Mouse (Mus musculus) midbrain, embryonic 11.5 days (tissue): ENCODE measurements around the gene Fbxl13. TPM values are rescaled to one million over a fixed set of nuclear protein-coding genes. Genes with fewer than 3 reads are reported as not detected.

Experiments used
- ATAC-seq: fragments of 200-750 bp; cut with Nextera tagmentation; 2 replicates; pipeline ENCODE4 v1.8.0; 2017; ENCODE audit warnings: moderate TSS enrichment, moderate library complexity; ENCODE audit not compliant: low FRiP score
- DNase-seq: peaks from one replicate; pipeline ENCODE4 v3.0.0; 2015; ENCODE audit warnings: low spot score; ENCODE audit errors: missing footprints
- H3K27ac ChIP-seq: fragments of 300-500 bp; sonication (generic); 2 replicates; pipeline ENCODE4 v1.5.1; 2014; ENCODE audit warnings: low read depth, low read length
- H3K27me3 ChIP-seq: fragments of 300-500 bp; sonication (generic); 2 replicates; pipeline ENCODE4 v1.6.1; 2014; ENCODE audit warnings: mild to moderate bottlenecking, low read length, moderate library complexity, mixed read lengths; ENCODE audit not compliant: control insufficient read depth, insufficient read depth
- H3K36me3 ChIP-seq: fragments of 300-500 bp; sonication (generic); 2 replicates; pipeline ENCODE4 v1.6.1; 2014; ENCODE audit warnings: mild to moderate bottlenecking, low read length, moderate library complexity, mixed read lengths; ENCODE audit not compliant: control insufficient read depth, insufficient read depth
- H3K4me1 ChIP-seq: fragments of 300-500 bp; sonication (generic); 2 replicates; pipeline ENCODE4 v1.6.1; 2014; ENCODE audit warnings: low read length; ENCODE audit not compliant: control insufficient read depth, insufficient read depth
- H3K4me2 ChIP-seq: fragments of 300-500 bp; sonication (generic); 2 replicates; pipeline ENCODE4 v1.6.1; 2014; ENCODE audit warnings: mild to moderate bottlenecking, moderate library complexity
- H3K4me3 ChIP-seq: fragments of 300-500 bp; sonication (generic); 2 replicates; pipeline ENCODE4 v1.5.1; 2014; ENCODE audit warnings: low read depth, low read length
- H3K9ac ChIP-seq: fragments of 300-500 bp; sonication (generic); 2 replicates; pipeline ENCODE4 v1.6.1; 2014; ENCODE audit warnings: low read length
- H3K9me3 ChIP-seq: fragments of 300-500 bp; sonication (generic); 2 replicates; pipeline ENCODE4 v1.6.1; 2016; ENCODE audit warnings: low read length; ENCODE audit not compliant: control insufficient read depth
- WGBS: fragments of 180-500 bp; shearing (Covaris S2); extraction: QIAGEN DNeasy Blood & Tissue Kit; methylation state at CpG from one replicate; pipeline ENCODE4 v1.1.7; 2014; 5-methylcytosine and 5-hydroxymethylcytosine counted together
- polyA plus RNA-seq: library from polyadenylated mRNA; unstranded; fragments of >200 nt; fragmentation: Nextera tagmentation; extraction: Ambion mirVana; gene quantifications from 2 replicates; pipeline ENCODE4 v1.2.1, GENCODE M21; 2014

Gene Fbxl13
- polyA plus RNA-seq, 1 experiment from 2014 or later, result 0.08 TPM

DNA sequence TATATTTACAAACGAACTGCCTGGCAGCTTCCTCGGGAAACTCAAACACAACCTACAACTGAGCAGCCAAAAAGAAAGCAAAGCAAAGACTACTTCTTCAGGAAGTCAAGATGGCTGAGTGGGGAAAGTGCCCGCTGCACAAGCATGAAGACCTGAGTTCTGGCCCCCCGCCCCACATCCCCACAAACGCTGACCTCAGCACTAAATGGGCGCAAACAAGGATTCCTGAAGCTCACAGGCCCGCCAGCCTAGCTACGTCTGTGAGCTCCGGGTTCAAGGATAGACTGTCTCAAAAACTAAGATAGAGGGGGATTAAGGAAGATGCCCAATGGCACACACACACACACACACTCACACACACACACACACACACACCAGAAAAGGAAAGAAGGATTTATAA lies 32.9 kb upstream of the Fbxl13 start:
- no peak overlapping the region for H3K4me3 ChIP-seq
- DNase-seq, result no peak
- no peaks in the 10 kb centered on the region for H3K9me3 ChIP-seq
- no peaks in the 10 kb centered on the region for H3K27me3 ChIP-seq
- WGBS, result 98% methylated on average over 9 of the region's 9 CpGs
- H3K9ac ChIP-seq, result no peak overlapping the region
- H3K4me1 ChIP-seq, result no peaks in the 10 kb centered on the region
- peaks cover 24% of the 10 kb centered on the region for H3K36me3 ChIP-seq
- H3K27ac ChIP-seq, result no peak overlapping the region
- no peak overlapping the region for H3K4me2 ChIP-seq
- no peak for ATAC-seq

DNA sequence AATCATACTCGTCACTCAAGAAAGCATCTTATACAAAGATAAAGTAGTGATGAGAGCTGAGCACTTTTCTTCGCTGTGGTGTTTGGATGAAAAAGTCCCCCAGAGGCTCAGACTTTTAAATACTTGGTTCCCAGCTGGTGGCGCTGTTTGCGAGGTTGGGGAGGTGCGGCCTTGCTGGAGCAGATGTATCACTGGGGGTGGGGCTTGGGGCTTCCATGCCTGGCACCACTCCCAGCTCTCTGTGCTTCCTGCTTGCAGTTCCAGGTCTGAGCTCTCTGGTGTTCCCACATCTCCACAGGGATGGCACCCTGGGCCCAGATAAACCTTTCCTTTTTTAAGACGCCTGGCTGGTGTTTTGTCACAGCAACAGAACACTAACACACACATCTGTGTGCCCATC lies 32.5 kb upstream of the Fbxl13 start:
- Histone ChIP-seq H3K4me1 (no peaks in the 10 kb centered on the region), H3K27me3 (no peaks in the 10 kb centered on the region), H3K4me3 (no peak overlapping the region), H3K27ac (no peak overlapping the region), H3K9me3 (no peaks in the 10 kb centered on the region), H3K36me3 (peaks cover 23% of the 10 kb centered on the region), H3K9ac (no peak overlapping the region), H3K4me2 (no peak overlapping the region)
- DNase-seq, result no peak
- no peak for ATAC-seq
- 93% methylated on average over 6 of the region's 6 CpGs for WGBS

DNA sequence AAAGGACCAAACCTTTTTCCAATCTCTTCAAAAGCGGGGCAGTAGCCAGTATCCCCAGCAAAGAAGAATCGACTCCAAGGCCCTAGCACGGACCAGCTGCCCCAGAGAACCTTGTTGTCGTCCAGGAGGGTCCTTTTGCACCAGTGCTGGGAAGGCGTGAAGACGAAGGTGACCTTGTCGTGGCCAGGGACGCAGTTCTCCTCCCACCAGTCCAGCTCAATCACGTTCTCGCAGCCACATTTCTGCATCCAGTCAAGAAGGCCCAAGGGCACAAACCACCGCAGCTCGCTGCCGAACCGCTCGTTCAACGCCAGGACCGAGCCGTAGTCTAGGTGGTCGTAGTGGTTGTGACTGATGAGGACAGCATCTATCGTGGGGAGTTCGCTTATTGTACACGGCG lies 30.1 kb upstream of the Fbxl13 start:
- DNase-seq (no peak), ATAC-seq (no peak)
- H3K4me3 ChIP-seq, result no peak overlapping the region
- H3K9ac ChIP-seq, result no peak overlapping the region
- H3K4me1 ChIP-seq, result no peaks in the 10 kb centered on the region
- H3K27me3 ChIP-seq, result no peaks in the 10 kb centered on the region
- H3K4me2 ChIP-seq, result no peak overlapping the region
- no peak overlapping the region for H3K27ac ChIP-seq
- 96% methylated on average over 23 of the region's 23 CpGs for WGBS
- no peaks in the 10 kb centered on the region for H3K9me3 ChIP-seq
- H3K36me3 ChIP-seq, result peaks cover 20% of the 10 kb centered on the region

DNA sequence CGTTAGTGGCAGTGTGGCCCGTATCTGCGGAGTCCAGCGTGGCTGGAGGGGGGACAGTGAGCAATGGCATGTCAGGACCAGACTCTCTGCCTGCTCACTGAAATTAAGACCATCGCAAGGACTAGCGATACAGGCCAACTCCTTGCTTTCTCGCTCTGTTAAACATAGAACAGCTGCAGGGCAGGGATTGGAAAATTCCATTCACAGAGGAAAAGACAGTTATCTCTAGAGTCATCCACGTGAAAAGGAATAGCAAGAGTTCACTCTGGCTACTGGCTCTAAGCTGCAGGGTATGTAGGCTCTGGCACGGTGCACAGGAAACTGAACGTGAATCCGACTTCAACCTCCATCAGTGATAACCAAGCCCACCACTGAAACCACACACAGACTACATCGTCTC lies 29.6 kb upstream of the Fbxl13 start:
- H3K4me2 ChIP-seq, result no peak overlapping the region
- no peak for DNase-seq
- H3K4me1 ChIP-seq, result no peaks in the 10 kb centered on the region
- H3K9me3 ChIP-seq, result no peaks in the 10 kb centered on the region
- no peak overlapping the region for H3K9ac ChIP-seq
- H3K4me3 ChIP-seq, result no peak overlapping the region
- no peak for ATAC-seq
- H3K36me3 ChIP-seq, result peaks cover 20% of the 10 kb centered on the region
- H3K27ac ChIP-seq, result no peak overlapping the region
- no peaks in the 10 kb centered on the region for H3K27me3 ChIP-seq
- 83% methylated on average over 12 of the region's 12 CpGs for WGBS

DNA sequence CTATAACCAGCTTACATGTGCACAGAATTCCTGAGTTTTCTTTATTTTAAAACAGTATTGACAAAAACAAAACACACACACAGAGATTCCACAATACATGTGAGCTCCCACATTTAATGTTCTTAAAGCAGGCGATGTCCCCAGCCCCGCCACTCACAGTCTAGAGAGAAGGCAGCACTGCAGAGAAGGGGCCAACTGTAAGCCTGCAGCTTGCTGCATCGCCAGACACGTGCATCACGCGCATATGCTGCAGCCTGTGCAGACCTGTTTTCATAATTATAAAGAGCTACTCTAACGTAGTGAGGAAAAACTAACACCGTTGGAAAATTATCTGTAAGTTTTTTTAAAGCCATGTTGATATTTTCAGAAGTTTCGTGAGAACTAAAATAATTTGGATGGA lies 28.3 kb upstream of the Fbxl13 start:
- peaks cover 22% of the 10 kb centered on the region for H3K36me3 ChIP-seq

DNA sequence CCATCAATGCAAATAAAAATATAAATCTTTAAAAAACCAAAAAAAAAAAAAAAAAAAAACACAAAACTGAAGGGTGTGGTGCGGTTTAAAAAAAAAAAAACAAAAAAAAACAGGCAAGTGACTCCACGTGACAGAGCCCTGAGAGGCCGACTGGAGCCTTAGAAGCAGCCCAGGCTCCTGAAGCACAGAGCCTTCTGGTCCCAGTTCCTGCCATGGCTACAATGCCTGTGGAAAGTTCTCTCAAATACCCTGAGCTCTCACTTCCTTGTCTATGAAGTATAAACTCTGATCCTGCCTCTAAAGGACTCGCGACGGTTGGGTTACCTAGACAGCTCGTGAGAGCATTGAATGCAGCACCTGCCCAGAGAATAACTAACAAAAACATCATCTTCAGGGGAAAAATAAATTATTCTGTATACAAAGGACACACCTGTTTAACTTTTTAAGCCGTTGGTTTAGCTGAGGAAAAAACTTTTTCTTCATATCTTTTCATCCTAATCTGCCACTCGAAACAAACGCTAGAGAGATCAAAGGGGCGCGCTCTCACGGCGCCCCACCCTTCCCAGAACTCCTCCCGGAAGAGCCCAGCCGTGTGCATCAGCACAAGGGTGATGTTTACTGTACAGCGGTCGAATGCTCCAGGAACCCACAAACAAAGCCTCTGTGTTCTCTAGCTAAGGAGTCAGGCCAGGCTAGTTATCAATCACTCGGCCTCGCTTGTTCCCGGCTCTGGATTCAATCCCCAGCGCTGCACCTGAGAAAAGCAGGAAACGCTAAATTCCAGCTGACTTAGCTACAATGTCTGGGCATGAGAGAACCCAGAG lies 27.6 kb upstream of the Fbxl13 start:
- Histone ChIP-seq H3K27ac (no peak overlapping the region), H3K9ac (no peak overlapping the region), H3K9me3 (no peaks in the 10 kb centered on the region), H3K27me3 (no peaks in the 10 kb centered on the region), H3K4me2 (no peak overlapping the region), H3K36me3 (peaks cover 20% of the 10 kb centered on the region), H3K4me1 (no peaks in the 10 kb centered on the region), H3K4me3 (no peak overlapping the region)
- WGBS, result 75% methylated on average over 23 of the region's 23 CpGs
- ATAC-seq (no peak), DNase-seq (no peak)

More for the DNA sequence above, 28.3 kb upstream of the Fbxl13 start:
- Histone ChIP-seq H3K4me3 (no peak overlapping the region), H3K4me2 (no peak overlapping the region), H3K27ac (no peak overlapping the region), H3K9me3 (no peaks in the 10 kb centered on the region), H3K4me1 (no peaks in the 10 kb centered on the region), H3K27me3 (no peaks in the 10 kb centered on the region), H3K9ac (no peak overlapping the region)
- DNase-seq (no peak), ATAC-seq (no peak)
- WGBS, result 90% methylated on average over 9 of the region's 9 CpGs

DNA sequence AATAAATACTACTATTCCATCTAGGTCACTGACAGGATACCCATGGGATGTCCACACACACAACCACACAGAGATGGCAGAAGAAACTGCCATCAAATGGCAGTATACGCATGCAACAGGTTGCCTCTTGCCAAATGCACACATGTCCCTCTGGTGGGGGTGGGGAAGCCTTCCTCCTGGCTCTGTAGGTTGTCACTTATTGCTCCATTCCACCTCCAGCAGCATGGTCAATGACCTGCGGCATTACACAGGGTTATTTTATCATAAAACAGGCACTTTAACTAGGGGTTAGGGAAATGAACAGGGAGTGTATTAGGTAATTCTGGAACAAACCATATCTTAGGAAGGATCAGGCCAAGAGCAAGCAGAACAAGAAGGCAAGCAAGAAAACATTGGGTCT lies 23.9 kb upstream of the Fbxl13 start:
- peaks cover 2% of the 10 kb centered on the region for H3K36me3 ChIP-seq
- 97% methylated on average over 2 of the region's 2 CpGs for WGBS
- no peak for ATAC-seq

DNA sequence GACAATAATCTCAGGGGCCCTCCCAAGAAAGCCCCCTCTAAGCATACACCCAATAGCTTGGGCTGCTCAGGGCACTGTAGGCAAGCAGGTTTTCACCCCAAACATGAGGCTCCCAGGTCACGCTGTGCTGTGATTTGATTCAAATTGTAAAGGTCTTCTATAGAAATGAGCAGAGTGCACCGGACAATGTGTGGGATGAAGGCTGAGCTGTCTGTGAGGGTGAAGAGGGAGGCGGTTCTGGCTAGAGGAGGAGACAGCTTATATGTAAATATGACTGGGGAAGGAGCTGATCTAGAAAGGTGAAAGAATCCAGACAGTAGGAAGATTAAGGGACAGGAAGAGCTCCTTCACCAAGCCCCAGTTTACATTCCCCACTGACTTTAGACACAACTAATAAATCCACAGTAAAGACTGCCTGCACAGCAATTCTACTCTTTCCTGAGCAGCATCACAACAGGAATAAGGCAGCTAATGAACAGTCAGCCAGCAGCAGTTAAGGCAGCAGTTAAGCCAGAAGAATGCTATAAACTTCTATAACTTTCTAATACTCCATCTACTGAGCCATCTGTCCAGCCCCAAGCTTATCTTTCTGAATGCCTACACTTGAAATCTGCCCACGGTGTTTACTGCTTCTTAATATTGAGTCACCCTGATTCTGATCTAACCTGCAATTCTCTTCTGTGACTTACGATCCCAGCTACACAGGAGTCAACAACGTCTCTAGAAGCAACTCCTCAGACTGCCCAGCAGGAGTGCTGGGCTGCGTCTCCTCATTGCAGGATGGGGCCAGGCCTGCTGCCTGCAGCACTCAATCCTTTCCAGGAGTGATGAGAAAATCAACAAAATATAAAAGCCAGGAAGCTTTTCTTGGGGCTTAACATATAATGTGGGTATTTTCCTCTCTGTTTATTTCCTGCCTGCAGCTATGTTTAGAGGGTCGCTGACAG lies 22.0 kb upstream of the Fbxl13 start:
- DNase-seq (no peak), ATAC-seq (0 out of 2 replicates have a peak, but pooled peaks have one; percentile 27)
- Histone ChIP-seq H3K27me3 (no peaks in the 10 kb centered on the region), H3K27ac (no peak overlapping the region), H3K4me3 (no peak overlapping the region), H3K9me3 (no peaks in the 10 kb centered on the region), H3K9ac (peak overlapping the region; percentile 20; the same call in 1 of the 2 replicates), H3K4me1 (no peaks in the 10 kb centered on the region), H3K4me2 (no peak overlapping the region), H3K36me3 (peaks cover 11% of the 10 kb centered on the region)
- WGBS, result 66% methylated on average over 8 of the region's 8 CpGs

More for the DNA sequence above, 23.9 kb upstream of the Fbxl13 start:
- no peak overlapping the region for H3K27ac ChIP-seq
- H3K4me2 ChIP-seq, result no peak overlapping the region
- H3K4me1 ChIP-seq, result no peaks in the 10 kb centered on the region
- H3K4me3 ChIP-seq, result no peak overlapping the region
- H3K9ac ChIP-seq, result no peak overlapping the region
- no peaks in the 10 kb centered on the region for H3K27me3 ChIP-seq
- no peak for DNase-seq
- H3K9me3 ChIP-seq, result no peaks in the 10 kb centered on the region

DNA sequence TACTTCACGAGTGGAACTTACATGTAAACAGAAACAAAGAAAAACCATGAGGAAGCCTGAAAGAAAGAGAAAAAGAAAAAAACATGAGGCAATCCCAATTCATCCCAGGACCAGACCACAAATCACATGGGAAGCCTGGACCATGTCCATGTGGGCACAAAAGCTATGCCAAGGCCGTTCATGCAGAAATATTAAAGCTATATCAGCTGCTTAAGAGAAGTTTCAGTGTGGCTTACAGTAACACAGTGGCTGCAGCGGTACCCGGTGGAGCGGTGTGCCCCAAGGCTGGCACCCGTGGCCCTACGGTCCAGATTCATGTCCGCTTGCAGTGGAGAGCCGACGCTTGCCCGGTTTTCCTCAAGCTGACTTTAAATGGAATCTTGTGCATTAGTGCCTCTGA lies 17.6 kb upstream of the Fbxl13 start:
- WGBS, result 93% methylated on average over 11 of the region's 11 CpGs
- DNase-seq, result no peak
- peaks cover 9% of the 10 kb centered on the region for H3K36me3 ChIP-seq

More for the DNA sequence above, 17.6 kb upstream of the Fbxl13 start:
- H3K4me1 ChIP-seq, result no peaks in the 10 kb centered on the region
- H3K4me2 ChIP-seq, result no peak overlapping the region
- no peak overlapping the region for H3K9ac ChIP-seq
- H3K27ac ChIP-seq, result no peak overlapping the region
- H3K27me3 ChIP-seq, result no peaks in the 10 kb centered on the region
- no peak for ATAC-seq
- no peak overlapping the region for H3K4me3 ChIP-seq
- H3K9me3 ChIP-seq, result no peaks in the 10 kb centered on the region
